Mouse (Mus musculus) kidney, adult 2 months (tissue): ENCODE results near the gene Pgm1. TPM values are rescaled to one million over a fixed set of nuclear protein-coding genes. Genes with fewer than 3 reads are reported as not detected.

Experiments used
- DNase-seq: peaks from one replicate; pipeline ENCODE4 v3.0.0; 2021
- H3K27ac ChIP-seq: fragments of 200-500 bp; 2 replicates; pipeline ENCODE4 v1.5.1; 2012; ENCODE audit warnings: low read depth, low read length, control low read depth, inconsistent platforms; ENCODE audit not compliant: insufficient read depth
- H3K27me3 ChIP-seq: fragments of 200-500 bp; replicated peaks from 2 replicates; pipeline ENCODE4 v1.6.1; 2012; ENCODE audit warnings: mild to moderate bottlenecking, moderate library complexity, low read length, inconsistent platforms; ENCODE audit not compliant: control insufficient read depth, insufficient read depth
- H3K36me3 ChIP-seq: fragments of 200-500 bp; 2 replicates; pipeline ENCODE4 v1.6.1; 2012; ENCODE audit warnings: mild to moderate bottlenecking, moderate library complexity, low read length, inconsistent platforms; ENCODE audit not compliant: control insufficient read depth, insufficient read depth
- H3K4me1 ChIP-seq: fragments of 200-500 bp; 2 replicates; pipeline ENCODE4 v1.6.1; 2011; ENCODE audit warnings: low read length; ENCODE audit not compliant: control insufficient read depth, insufficient read depth
- H3K4me3 ChIP-seq: fragments of 200-500 bp; 2 replicates; pipeline ENCODE4 v1.5.1; 2011; ENCODE audit warnings: mild to moderate bottlenecking, low read depth, low read length, control low read depth; ENCODE audit not compliant: insufficient read depth
- CTCF ChIP-seq: fragments of 200-500 bp; conservative IDR thresholded peaks from 2 replicates; pipeline ENCODE4 v1.5.1; 2011; ENCODE audit warnings: low read depth, mild to moderate bottlenecking, control low read depth, low read length, moderate library complexity, mixed read lengths; ENCODE audit not compliant: insufficient read depth, insufficient read length
- POLR2A ChIP-seq: fragments of 200-500 bp; IDR thresholded peaks from one replicate; pipeline ENCODE4 v1.6.1; 2011; ENCODE audit warnings: low read depth, low read length, control low read depth
- WGBS: fragments of 180-500 bp; shearing (Covaris S2); methylation state at CpG from one replicate; pipeline ENCODE4 v1.1.7; 2018; 5-methylcytosine and 5-hydroxymethylcytosine counted together
- polyA plus RNA-seq: library from polyadenylated mRNA; depleted of rRNA; stranded (reverse); fragments of >200 nt; gene quantifications from 2 replicates; pipeline ENCODE4 v1.2.3, GENCODE M21; 2012

The Pgm1 gene
- polyA plus RNA-seq, 1 experiment: 84.2 TPM

DNA sequence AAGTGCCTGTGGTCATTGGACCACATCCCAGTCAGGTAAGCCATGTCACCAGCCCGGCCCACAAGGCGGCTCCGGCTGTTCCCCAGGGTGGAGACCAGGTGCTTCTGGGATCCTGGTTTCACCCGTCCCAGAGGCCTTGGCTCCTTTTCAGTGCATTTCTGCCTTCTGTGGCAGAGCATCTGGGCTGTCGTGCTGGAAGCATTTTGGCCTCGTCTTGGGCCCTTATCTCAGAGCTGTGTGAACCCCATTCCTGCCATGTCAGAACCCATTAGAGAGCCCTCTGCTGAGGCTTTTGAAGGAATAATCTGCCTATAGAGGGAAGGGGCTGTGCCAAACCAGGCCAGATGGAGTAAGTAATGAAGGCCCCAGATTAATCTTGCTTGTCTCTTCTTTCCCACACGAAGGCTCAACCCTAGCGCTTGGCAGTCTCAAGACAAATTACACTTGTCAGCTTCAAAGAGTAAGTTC, 80.0 kb downstream of the Pgm1 start:
- Histone ChIP-seq H3K4me1 (peaks cover 21% of the 10 kb centered on the region), H3K27ac (peak overlapping the region; percentile 95), H3K27me3 (no peaks in the 10 kb centered on the region), H3K4me3 (no peak overlapping the region), H3K36me3 (no peaks in the 10 kb centered on the region)
- DNase-seq: peak; percentile 73
- WGBS: 53% methylated on average over 8 of the region's 8 CpGs
- no peak for TF ChIP-seq POLR2A

DNA sequence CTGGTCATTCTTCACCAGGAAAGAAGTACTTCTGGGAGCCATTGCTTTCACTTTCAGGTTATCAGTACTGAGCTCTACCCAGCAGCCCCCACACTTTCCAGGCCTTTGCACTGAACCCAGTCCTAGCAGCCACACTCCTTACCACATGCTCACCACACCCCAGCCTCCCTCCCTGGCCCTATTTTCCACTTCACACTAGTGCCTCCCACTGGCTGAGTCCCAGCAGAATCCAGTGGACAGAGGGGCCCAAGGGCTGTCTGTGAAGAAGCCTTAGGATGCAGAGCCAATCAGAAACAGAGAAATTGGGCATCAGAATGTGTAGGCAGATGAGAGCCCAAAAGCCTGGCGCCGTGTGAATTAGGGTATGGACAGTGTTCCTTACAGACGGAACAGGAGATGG, 81.7 kb downstream of the Pgm1 start:
- no peak for DNase-seq
- no peaks in the 10 kb centered on the region for H3K27me3 ChIP-seq
- H3K4me1 ChIP-seq: peaks cover 18% of the 10 kb centered on the region
- H3K27ac ChIP-seq: no peak overlapping the region
- no peak overlapping the region for H3K4me3 ChIP-seq
- no peaks in the 10 kb centered on the region for H3K36me3 ChIP-seq
- TF ChIP-seq CTCF (no peak), POLR2A (no peak)
- WGBS: 97% methylated on average over 3 of the region's 3 CpGs

DNA sequence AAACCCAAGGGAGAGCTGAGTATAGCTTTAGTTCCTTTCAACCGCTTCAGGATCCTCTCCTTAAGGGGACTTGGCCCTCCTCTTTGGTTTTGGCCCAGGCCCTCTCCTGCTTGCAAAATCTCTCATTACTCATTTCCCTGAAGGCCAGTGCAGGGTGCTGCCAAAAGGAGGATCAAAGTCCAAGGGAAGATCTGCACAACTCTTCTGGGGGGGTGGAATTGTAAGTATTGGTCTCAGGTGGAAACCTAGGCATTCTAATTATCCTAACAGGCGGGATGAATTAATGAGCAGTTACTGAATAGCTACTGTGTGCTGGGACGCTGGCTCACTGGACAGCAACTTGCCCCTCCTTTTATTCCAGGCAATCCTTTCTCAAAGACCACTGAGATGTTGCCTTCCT, 82.3 kb downstream of the Pgm1 start:
- no peak overlapping the region for H3K4me3 ChIP-seq
- H3K27ac ChIP-seq: no peak overlapping the region
- no peaks in the 10 kb centered on the region for H3K27me3 ChIP-seq
- H3K36me3 ChIP-seq: no peaks in the 10 kb centered on the region
- 58% methylated on average over 3 of the region's 3 CpGs for WGBS
- peaks cover 18% of the 10 kb centered on the region for H3K4me1 ChIP-seq
- TF ChIP-seq CTCF (no peak), POLR2A (no peak)
- peak; percentile 87 for DNase-seq

DNA sequence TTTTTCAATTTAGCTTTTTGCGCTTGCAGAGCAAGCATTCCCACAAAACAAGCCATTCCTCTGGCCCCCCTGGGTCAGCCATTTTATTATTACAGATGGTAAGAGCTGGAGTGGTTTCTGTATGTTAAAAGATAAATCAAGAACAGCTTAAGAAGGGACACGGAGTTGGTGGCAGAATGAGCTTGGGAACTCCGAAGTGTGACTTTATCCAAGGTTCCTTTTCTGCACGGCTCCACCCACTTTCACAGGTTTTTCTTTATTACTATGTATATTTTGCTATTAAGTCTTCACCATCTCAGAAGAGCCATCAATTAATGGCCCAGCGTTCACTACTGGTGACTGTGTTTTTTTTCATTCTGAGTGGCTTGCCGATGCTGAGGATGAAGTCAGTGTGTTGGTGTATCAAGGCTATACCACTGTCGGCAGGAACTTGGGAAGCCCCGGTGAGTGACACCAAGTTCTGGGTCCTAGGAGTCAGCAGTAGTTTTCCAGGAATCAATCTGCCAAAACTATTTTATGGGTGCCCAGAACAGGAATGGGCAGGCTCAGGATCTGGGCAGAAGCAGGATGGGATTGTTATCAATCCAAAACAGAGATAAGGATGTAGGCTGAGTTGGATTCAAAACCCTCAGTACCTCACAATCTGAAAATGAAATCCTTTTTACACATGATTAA, 83.3 kb downstream of the Pgm1 start:
- H3K36me3 ChIP-seq: no peaks in the 10 kb centered on the region
- no peak for DNase-seq
- TF ChIP-seq CTCF (no peak), POLR2A (no peak)
- H3K27ac ChIP-seq: no peak overlapping the region
- no peak overlapping the region for H3K4me3 ChIP-seq
- H3K27me3 ChIP-seq: no peaks in the 10 kb centered on the region
- WGBS: 79% methylated on average over 8 of the region's 8 CpGs
- peaks cover 18% of the 10 kb centered on the region for H3K4me1 ChIP-seq

DNA sequence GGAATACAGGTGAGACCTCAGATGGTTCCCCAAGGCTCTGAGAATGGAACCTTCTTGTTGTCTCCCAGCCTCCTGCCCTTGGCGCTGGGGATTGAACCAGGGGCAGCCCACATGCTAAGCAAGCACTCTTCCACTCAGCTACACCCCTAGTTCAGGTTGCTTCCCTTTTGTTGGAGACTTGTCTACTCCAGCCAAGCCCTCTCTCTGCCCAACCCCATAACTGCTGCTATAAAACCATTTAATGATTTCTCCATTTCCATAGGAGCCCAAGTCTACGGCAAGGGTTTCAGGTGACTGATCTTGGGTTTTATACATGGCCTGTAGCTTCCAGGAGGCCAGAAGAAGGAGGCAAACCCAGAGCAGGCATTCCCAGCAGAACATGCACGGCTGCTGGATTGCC, 98.6 kb downstream of the Pgm1 start:
- no peaks in the 10 kb centered on the region for H3K27me3 ChIP-seq
- TF ChIP-seq CTCF (no peak), POLR2A (no peak)
- no peaks in the 10 kb centered on the region for H3K36me3 ChIP-seq
- no peak for DNase-seq
- no peaks in the 10 kb centered on the region for H3K4me1 ChIP-seq
- 54% methylated on average over 3 of the region's 3 CpGs for WGBS
- H3K27ac ChIP-seq: no peak overlapping the region
- H3K4me3 ChIP-seq: no peak overlapping the region

DNA sequence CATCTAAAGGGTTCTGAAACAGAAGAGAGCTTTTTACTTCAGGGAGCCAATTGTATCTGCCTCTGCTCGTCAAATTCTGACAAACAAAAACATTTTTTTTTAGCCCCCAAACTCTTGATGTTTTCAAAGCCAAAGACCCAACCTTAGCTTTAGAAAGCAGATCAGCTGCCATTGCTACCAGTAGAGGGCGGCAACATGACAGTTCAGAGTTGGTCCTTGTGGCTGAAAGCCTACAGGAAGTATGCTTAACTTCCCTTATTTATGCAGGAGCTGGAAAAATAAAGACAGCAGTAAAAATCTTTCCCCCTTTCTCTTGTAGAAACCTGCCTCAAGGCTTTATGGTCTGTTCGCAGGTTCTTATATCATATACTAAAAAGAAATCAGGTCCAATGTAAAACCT, 99.4 kb downstream of the Pgm1 start:
- no peaks in the 10 kb centered on the region for H3K27me3 ChIP-seq
- WGBS: 6% methylated on average over 3 of the region's 3 CpGs
- peak; percentile 81 for DNase-seq
- TF ChIP-seq CTCF (peak; percentile 90), POLR2A (no peak)
- no peaks in the 10 kb centered on the region for H3K36me3 ChIP-seq
- no peaks in the 10 kb centered on the region for H3K4me1 ChIP-seq
- no peak overlapping the region for H3K27ac ChIP-seq
- H3K4me3 ChIP-seq: no peak overlapping the region

DNA sequence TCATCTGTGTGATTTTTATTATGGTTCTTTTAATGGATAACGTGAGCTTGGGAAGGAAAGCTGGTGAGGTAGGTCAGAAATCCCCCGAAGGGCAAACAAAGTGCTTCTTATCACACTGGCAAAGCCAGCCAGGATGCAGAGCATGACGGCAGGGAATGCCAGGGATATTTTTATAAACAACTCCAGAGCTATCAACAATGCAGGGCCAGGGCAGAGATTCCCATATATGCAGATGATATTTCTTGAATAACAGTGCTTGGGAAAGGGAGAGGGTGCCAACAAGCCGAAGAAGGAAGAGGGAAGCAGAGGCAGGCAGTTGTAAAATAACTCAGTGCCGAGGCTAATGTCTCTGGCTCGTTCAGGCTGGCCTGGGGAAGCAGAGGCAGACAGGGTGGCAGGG, 102.1 kb downstream of the Pgm1 start:
- Histone ChIP-seq H3K27me3 (no peaks in the 10 kb centered on the region), H3K4me3 (no peak overlapping the region), H3K4me1 (no peaks in the 10 kb centered on the region), H3K27ac (no peak overlapping the region), H3K36me3 (no peaks in the 10 kb centered on the region)
- WGBS: 50% methylated on average over 6 of the region's 6 CpGs
- TF ChIP-seq CTCF (no peak), POLR2A (no peak)
- no peak for DNase-seq
